Mouse (Mus musculus): ENCODE measurements around the gene Phf21b.

GRCm38 (mm10) chr15:84896664-84897063, 40.8 kb upstream of the Phf21b start:
- TF ChIP-seq POLR2A (IDR thresholded peaks at IDR 0.05; ENCODE audit: low read depth, low read length) (no peak), CHD1 (IDR thresholded peaks at IDR 0.05; ENCODE audit: low read depth, low read length) (no peak), UBTF (IDR thresholded peaks at IDR 0.05; ENCODE audit: low read depth, low read length) (no peak), CTCF (conservative IDR thresholded peaks at IDR 0.05 in 1 of 2, IDR thresholded peaks at IDR 0.05 in 1 of 2; ENCODE audit: low read depth in 2 of 2, low read length in 2 of 2) (no peak), BHLHE40 (IDR thresholded peaks at IDR 0.05; ENCODE audit: low read depth, low read length) (no peak), ETS1 (conservative IDR thresholded peaks at IDR 0.05; ENCODE audit: low read depth, low read length) (no peak), SMC3 (IDR thresholded peaks at IDR 0.05; ENCODE audit: low read depth, low read length) (no peak), EP300 (IDR thresholded peaks at IDR 0.05; ENCODE audit: low read length) (no peak), JUND (conservative IDR thresholded peaks at IDR 0.05; ENCODE audit: low read depth, low read length) (no peak), MYC (IDR thresholded peaks at IDR 0.05; ENCODE audit: low read depth, low read length) (no peak), NELFE (IDR thresholded peaks at IDR 0.05; ENCODE audit: low read depth, low read length) (no peak), CHD2 (IDR thresholded peaks at IDR 0.05; ENCODE audit: low read length) (no peak), ZMIZ1 (IDR thresholded peaks at IDR 0.05; ENCODE audit: low read depth, low read length) (no peak)
